Mouse (Mus musculus) ES-E14 (cell line): ENCODE measurements at regions not wholly inside any gene's neighbourhood (a gene's known extent, or its start where the extent isn't known, plus 50 kb on each side); places are given as distances from the start of the nearest gene placed in this dataset.

Experiments used
- DNase-seq: peaks from one replicate; pipeline ENCODE4 v3.0.0-alpha.2; 2013; ENCODE audit warnings: low read depth, low spot score
- H3K27ac ChIP-seq: 2 replicates; pipeline ENCODE4 v1.5.1; 2012; ENCODE audit warnings: low read depth, mild to moderate bottlenecking, low read length, moderate library complexity, mixed read lengths; ENCODE audit not compliant: poor library complexity, insufficient read depth, severe bottlenecking
- H3K36me3 ChIP-seq: 2 replicates; pipeline ENCODE4 v1.6.1; 2012; ENCODE audit warnings: mild to moderate bottlenecking, low read length, moderate library complexity, mixed read lengths; ENCODE audit not compliant: control insufficient read depth, poor library complexity, insufficient read depth, severe bottlenecking
- H3K4me1 ChIP-seq, 2 experiments: fragments of 150-350 bp in 1 of 2; sonication (generic) in 1 of 2; 2 replicates each; pipeline ENCODE4 v1.6.1; 2012; ENCODE audit warnings: low read length in 2 of 2, mild to moderate bottlenecking in 1 of 2, mixed read lengths in 1 of 2; ENCODE audit not compliant: control insufficient read depth in 2 of 2, insufficient read depth in 2 of 2, poor library complexity in 1 of 2
- H3K4me3 ChIP-seq, 2 experiments: fragments of 150-350 bp in 1 of 2; sonication (generic) in 1 of 2; 2 replicates each; pipeline ENCODE4 v1.5.1; 2012; ENCODE audit warnings: low read length in 2 of 2, low read depth in 1 of 2, mild to moderate bottlenecking in 1 of 2, mixed read lengths in 1 of 2; ENCODE audit not compliant: insufficient read depth in 1 of 2, poor library complexity in 1 of 2, severe bottlenecking in 1 of 2
- H3K9ac ChIP-seq: 2 replicates; pipeline ENCODE4 v1.6.1; 2012; ENCODE audit warnings: low read depth, mild to moderate bottlenecking, low read length, mixed read lengths; ENCODE audit not compliant: poor library complexity, insufficient read depth, severe bottlenecking
- H3K9me3 ChIP-seq: fragments of 150-350 bp; sonication (generic); 2 replicates; pipeline ENCODE4 v1.6.1; 2012; ENCODE audit warnings: low read depth, mild to moderate bottlenecking, low read length; ENCODE audit not compliant: control insufficient read depth, insufficient read depth
- CHD2 ChIP-seq: IDR thresholded peaks from 2 replicates; pipeline ENCODE4 v1.6.1; 2014; ENCODE audit warnings: mild to moderate bottlenecking, low read depth, low read length, inconsistent platforms
- HCFC1 ChIP-seq: IDR thresholded peaks from 2 replicates; pipeline ENCODE4 v1.6.1; 2012; ENCODE audit warnings: low read length, inconsistent platforms, borderline replicate concordance; ENCODE audit not compliant: insufficient read depth
- MAFK ChIP-seq: IDR thresholded peaks from 2 replicates; pipeline ENCODE4 v1.6.1; 2014; ENCODE audit warnings: mild to moderate bottlenecking, low read depth, low read length, inconsistent platforms; ENCODE audit not compliant: insufficient read depth
- ZC3H11A ChIP-seq: IDR thresholded peaks from 2 replicates; pipeline ENCODE4 v1.6.1; 2012; ENCODE audit warnings: low read depth, mild to moderate bottlenecking, inconsistent platforms, low read length, borderline replicate concordance
- ZNF384 ChIP-seq: IDR thresholded peaks from 2 replicates; pipeline ENCODE4 v1.6.1; 2012; ENCODE audit warnings: low read depth, low read length, inconsistent platforms
- in situ Hi-C, 2 experiments: fragments of 600-800 bp; cut with MboI; formaldehyde crosslinking; loops; one replicate each; pipeline ENCODE4 v1.15.1; 2025; ENCODE audit warnings: low sequenced_read_pairs in 2 of 2, inconsistent platforms in 1 of 2; ENCODE audit not compliant: unreplicated experiment in 2 of 2

- no peak overlapping the region for H3K27ac ChIP-seq
- no peak for DNase-seq
- H3K9ac ChIP-seq: no peak overlapping the region
- H3K36me3 ChIP-seq: no peaks in the 10 kb centered on the region
- no peak for TF ChIP-seq HCFC1
- no peaks in the 10 kb centered on the region for H3K4me1 ChIP-seq
- no peaks in the 10 kb centered on the region for H3K9me3 ChIP-seq
- in situ Hi-C loops: no loop called here
- no peak overlapping the region for H3K4me3 ChIP-seq
Measured at GRCm38 (mm10) chr8:90454130-90454529, 106.0 kb upstream of the Tox3 start.

- no peaks in the 10 kb centered on the region for H3K4me1 ChIP-seq
- no peaks in the 10 kb centered on the region for H3K9me3 ChIP-seq
- TF ChIP-seq MAFK (no peak), ZC3H11A (no peak), HCFC1 (no peak), CHD2 (no peak), ZNF384 (no peak)
- H3K36me3 ChIP-seq: no peaks in the 10 kb centered on the region
- H3K27ac ChIP-seq: no peak overlapping the region
- no peak for DNase-seq
- in situ Hi-C loops: no loop called here
- H3K4me3 ChIP-seq: no peak overlapping the region
- no peak overlapping the region for H3K9ac ChIP-seq
Measured at GRCm38 (mm10) chr8:90441058-90441851, 93.1 kb upstream of the Tox3 start.

- no peaks in the 10 kb centered on the region for H3K9me3 ChIP-seq
- no peak for DNase-seq
- no peak overlapping the region for H3K27ac ChIP-seq
- H3K9ac ChIP-seq: no peak overlapping the region
- in situ Hi-C loops: no loop called here
- H3K4me1 ChIP-seq: no peaks in the 10 kb centered on the region
- TF ChIP-seq HCFC1 (no peak), ZC3H11A (no peak), CHD2 (no peak), MAFK (no peak), ZNF384 (no peak)
- no peaks in the 10 kb centered on the region for H3K36me3 ChIP-seq
- no peak overlapping the region for H3K4me3 ChIP-seq
Measured at GRCm38 (mm10) chr8:90414021-90414420, 65.9 kb upstream of the Tox3 start.
